Mouse (Mus musculus): ENCODE measurements around the gene Dennd4a.

- TF ChIP-seq CTCF (IDR thresholded peaks at IDR 0.05; ENCODE audit: low read depth) (no peak), EP300 (IDR thresholded peaks at IDR 0.05; ENCODE audit: low read depth) (no peak)
Measured at GRCm38 (mm10) chr9:64913406-64913805, 102.3 kb downstream of the Dennd4a start.

All from liver, postnatal 0 days (tissue).